Mouse (Mus musculus) kidney, postnatal 10 days (tissue): Measurements from ENCODE around the gene Endou.

Source experiments
- DNase-seq: peaks from one replicate; pipeline ENCODE4 v3.0.0; 2021; ENCODE audit warnings: mixed read lengths

Endou gene

GRCm38 (mm10) chr15:97731111-97731510, at the start of gene Endou:
Gene Endou (minus strand): TSS chr15:97731339.
- no peak for DNase-seq

GRCm38 (mm10) chr15:97780611-97781031, 49.5 kb upstream of the Endou start:
- peak; percentile 68 for DNase-seq

- no peak for DNase-seq
These were observed 48.4 kb upstream of the Endou start for GRCm38 (mm10) chr15:97779576-97779975.

- peak; percentile 51 for DNase-seq
These were observed 47.4 kb upstream of the Endou start, which contains the start of gene Slc48a1 for GRCm38 (mm10) chr15:97778311-97779098. Gene Slc48a1 (plus strand): TSS chr15:97778520.

GRCm38 (mm10) chr15:97776919-97777318, 45.8 kb upstream of the Endou start:
- no peak for DNase-seq

- peak; percentile 93 for DNase-seq
These were observed 45.4 kb upstream of the Endou start for GRCm38 (mm10) chr15:97776514-97776913.

GRCm38 (mm10) chr15:97773961-97774370, 42.8 kb upstream of the Endou start:
- peak; percentile 77 for DNase-seq

- peak; percentile 97 for DNase-seq
These were observed 42.0 kb upstream of the Endou start for GRCm38 (mm10) chr15:97773108-97773507.

- no peak for DNase-seq
These were observed 39.1 kb upstream of the Endou start for GRCm38 (mm10) chr15:97770280-97770679.

- DNase-seq, result peak; percentile 78
These were observed 37.1 kb upstream of the Endou start for GRCm38 (mm10) chr15:97768192-97768591.

- DNase-seq, result peak; percentile 93
These were observed 36.4 kb upstream of the Endou start, which contains the start of gene Rapgef3 for GRCm38 (mm10) chr15:97767280-97768186. Gene Rapgef3 (minus strand): TSS chr15:97767972.

- DNase-seq, result peak; percentile 75
These were observed 35.6 kb upstream of the Endou start for GRCm38 (mm10) chr15:97766594-97767279.

- DNase-seq, result no peak
These were observed 35.1 kb upstream of the Endou start for GRCm38 (mm10) chr15:97766194-97766593.

GRCm38 (mm10) chr15:97765090-97765794, 34.1 kb upstream of the Endou start:
- DNase-seq, result peak; percentile 65

GRCm38 (mm10) chr15:97764532-97764931, 33.4 kb upstream of the Endou start:
- no peak for DNase-seq

- DNase-seq, result no peak
These were observed 32.3 kb upstream of the Endou start for GRCm38 (mm10) chr15:97763256-97764049.

GRCm38 (mm10) chr15:97762733-97763132, 31.6 kb upstream of the Endou start:
- peak; percentile 60 for DNase-seq

GRCm38 (mm10) chr15:97761438-97761837, 30.3 kb upstream of the Endou start:
- DNase-seq, result no peak

GRCm38 (mm10) chr15:97760952-97761351, 29.8 kb upstream of the Endou start:
- DNase-seq, result no peak

GRCm38 (mm10) chr15:97760006-97760405, 28.9 kb upstream of the Endou start:
- DNase-seq, result no peak

GRCm38 (mm10) chr15:97755361-97755760, 24.2 kb upstream of the Endou start:
- DNase-seq, result no peak
